Mouse (Mus musculus) midbrain, embryonic 15.5 days (tissue): Measurements from ENCODE around the gene Nme4. TPM values are rescaled to one million over a fixed set of nuclear protein-coding genes. Genes with fewer than 3 reads are reported as not detected.
A peak's percentile ranks its signal among the peaks of the same experiment; 100 is the strongest.

Source experiments
- ATAC-seq: fragments of 200-750 bp; cut with Nextera tagmentation; replicated peaks from 2 replicates; pipeline ENCODE4 v1.8.0; 2017; ENCODE audit warnings: moderate TSS enrichment
- H3K27ac ChIP-seq: fragments of 300-500 bp; sonication (generic); 2 replicates; pipeline ENCODE4 v1.5.1; 2015; ENCODE audit warnings: mild to moderate bottlenecking, inconsistent platforms
- H3K27me3 ChIP-seq: fragments of 300-500 bp; sonication (generic); replicated peaks from 2 replicates; pipeline ENCODE4 v1.6.1; 2015; ENCODE audit warnings: inconsistent platforms
- H3K36me3 ChIP-seq: fragments of 300-500 bp; sonication (generic); replicated peaks from 2 replicates; pipeline ENCODE4 v1.6.1; 2015; ENCODE audit warnings: inconsistent platforms
- H3K4me1 ChIP-seq: fragments of 300-500 bp; sonication (generic); 2 replicates; pipeline ENCODE4 v1.6.1; 2015; ENCODE audit warnings: inconsistent platforms
- H3K4me2 ChIP-seq: fragments of 300-500 bp; sonication (generic); 2 replicates; pipeline ENCODE4 v1.6.1; 2015; ENCODE audit warnings: inconsistent platforms, mild to moderate bottlenecking, moderate library complexity
- H3K4me3 ChIP-seq: fragments of 300-500 bp; sonication (generic); 2 replicates; pipeline ENCODE4 v1.5.1; 2015; ENCODE audit warnings: mild to moderate bottlenecking, inconsistent platforms
- H3K9ac ChIP-seq: fragments of 300-500 bp; sonication (generic); 2 replicates; pipeline ENCODE4 v1.6.1; 2015; ENCODE audit warnings: mild to moderate bottlenecking, inconsistent platforms
- H3K9me3 ChIP-seq: fragments of 300-500 bp; sonication (generic); 2 replicates; pipeline ENCODE4 v1.6.1; 2016; ENCODE audit warnings: inconsistent platforms
- WGBS: fragments of 180-500 bp; shearing (Covaris S2); methylation state at CpG from one replicate; pipeline ENCODE4 v1.1.7; 2015; ENCODE audit warnings: mixed read lengths; 5-methylcytosine and 5-hydroxymethylcytosine counted together
- polyA plus RNA-seq: library from polyadenylated mRNA; unstranded; fragments of >200 nt; fragmentation: Nextera tagmentation; extraction: Ambion mirVana; gene quantifications from 2 replicates; pipeline ENCODE4 v1.2.1, GENCODE M21; 2015

The Nme4 gene
- polyA plus RNA-seq, 1 experiment from 2014 or later: 24.7 TPM

DNA sequence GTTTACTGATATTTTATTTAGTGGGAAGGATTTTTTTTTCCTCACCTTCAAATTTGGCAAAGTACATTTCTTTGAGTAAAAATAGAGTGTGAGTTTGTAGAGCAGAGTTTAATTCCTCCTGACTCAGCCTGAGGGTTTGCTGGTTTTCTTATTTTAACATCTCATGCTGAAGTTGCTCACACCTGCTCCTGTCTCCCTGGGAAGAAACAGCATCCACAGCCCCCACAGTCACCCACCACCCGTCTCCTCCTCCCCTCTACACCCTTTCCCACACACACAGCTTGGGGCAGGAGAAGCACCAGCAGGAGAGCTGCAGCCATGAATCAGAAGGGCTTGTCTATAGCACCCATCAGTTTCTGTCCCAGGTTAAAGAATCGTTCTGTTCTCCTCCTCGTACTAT, 20.2 kb downstream of the Nme4 start:
- Histone ChIP-seq H3K27ac (no peak overlapping the region), H3K36me3 (no peaks in the 10 kb centered on the region), H3K9me3 (no peaks in the 10 kb centered on the region), H3K4me3 (no peak overlapping the region), H3K4me2 (no peak overlapping the region), H3K27me3 (0 out of 2 replicates have a peak, but pooled peaks cover 3% of the 10 kb centered on the region), H3K4me1 (no peaks in the 10 kb centered on the region), H3K9ac (no peak overlapping the region)
- WGBS: 74% methylated on average over 3 of the region's 3 CpGs
- no peak for ATAC-seq

DNA sequence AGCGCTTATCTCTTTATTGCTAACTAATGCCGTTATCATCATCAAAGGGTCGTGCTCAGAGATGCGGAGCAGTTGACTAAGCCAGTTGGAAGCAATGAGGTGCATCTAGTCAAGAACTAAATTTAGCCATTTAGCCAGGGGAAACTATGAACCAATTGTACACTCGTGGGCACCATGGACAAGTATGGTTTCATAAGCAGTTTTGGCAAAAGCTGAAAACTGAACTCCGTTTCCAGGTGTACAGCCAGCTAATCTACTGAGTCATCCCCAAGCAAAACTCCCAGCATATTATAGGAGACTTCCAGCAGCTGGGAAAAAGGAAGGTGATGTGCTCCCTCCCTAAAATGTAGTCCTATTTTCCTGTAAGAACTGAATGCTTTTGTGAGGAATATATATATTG, 25.3 kb downstream of the Nme4 start:
- ATAC-seq: no peak
- H3K36me3 ChIP-seq: no peaks in the 10 kb centered on the region
- H3K4me2 ChIP-seq: peak overlapping the region; percentile 98
- H3K4me3 ChIP-seq: peak overlapping the region; percentile 83
- WGBS: 38% methylated on average over 6 of the region's 6 CpGs
- peaks cover 30% of the 10 kb centered on the region for H3K4me1 ChIP-seq
- H3K27ac ChIP-seq: no peak overlapping the region
- H3K9ac ChIP-seq: peak overlapping the region; percentile 93; the same call in 1 of the 2 replicates
- 0 out of 2 replicates have a peak, but pooled peaks cover 3% of the 10 kb centered on the region for H3K27me3 ChIP-seq
- no peaks in the 10 kb centered on the region for H3K9me3 ChIP-seq

DNA sequence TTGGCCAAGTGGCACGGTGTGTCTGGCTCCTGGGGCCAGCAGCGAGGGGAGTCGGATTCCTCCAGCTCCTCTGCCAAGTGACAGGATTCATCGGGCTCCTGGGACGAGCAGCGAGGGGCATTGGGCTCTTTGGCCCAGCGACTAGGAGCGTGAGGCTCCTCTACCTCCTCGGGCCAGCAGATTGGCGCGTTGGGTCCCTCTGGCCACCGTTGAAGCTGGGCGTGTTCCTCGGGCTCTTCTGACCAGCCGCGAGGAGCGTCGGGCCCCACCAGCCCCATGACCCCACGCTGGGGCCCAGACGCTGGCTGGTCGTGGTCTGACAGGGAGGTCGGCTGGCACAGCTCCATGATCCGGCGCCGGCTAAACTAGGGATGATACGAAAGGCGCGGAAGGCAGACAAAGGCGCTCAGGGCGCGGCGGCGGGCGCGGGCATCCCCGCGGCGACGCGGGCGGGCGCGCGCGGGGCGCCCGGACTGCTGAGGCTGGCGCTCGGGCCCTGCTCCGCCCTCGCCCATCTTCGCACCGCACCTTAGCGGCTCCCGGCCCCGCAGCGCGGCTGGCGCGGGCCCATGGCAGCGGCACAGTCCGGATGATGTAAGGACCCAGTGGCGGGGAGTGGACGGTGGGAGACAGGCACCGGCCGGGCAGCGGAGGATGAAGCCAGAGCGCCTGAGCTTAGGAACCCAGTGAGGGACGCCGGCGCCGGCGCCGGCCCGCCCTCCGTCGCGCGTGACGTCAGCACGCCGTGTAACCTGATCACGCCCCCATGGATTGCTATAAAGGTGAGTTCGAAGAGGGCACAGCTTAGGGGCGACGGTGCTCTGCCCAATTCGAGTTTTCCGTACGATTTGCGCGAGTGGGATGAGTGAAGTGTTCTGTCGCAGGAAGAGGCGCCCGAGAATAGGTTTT, 26.3 kb downstream of the Nme4 start, which contains the start of gene Rab11fip3:
Gene Rab11fip3, minus strand, starts transcription at position 725 of the 909 bp plus-strand sequence.
- Histone ChIP-seq H3K4me1 (peaks cover 41% of the 10 kb centered on the region), H3K9me3 (no peaks in the 10 kb centered on the region)

GRCm38 (mm10) chr17:26068024-26068830, 27.2 kb downstream of the Nme4 start:
- peak overlapping the region; percentile 91 for H3K27ac ChIP-seq
- WGBS: 1% methylated on average over 44 of the region's 44 CpGs
- no peaks in the 10 kb centered on the region for H3K9me3 ChIP-seq
- peak overlapping the region; percentile 83 for H3K4me3 ChIP-seq
- H3K27me3 ChIP-seq: 0 out of 2 replicates have a peak, but pooled peaks cover 3% of the 10 kb centered on the region
- H3K4me1 ChIP-seq: peaks cover 50% of the 10 kb centered on the region
- 0 out of 2 replicates have a peak, but pooled peaks cover 2% of the 10 kb centered on the region for H3K36me3 ChIP-seq
- ATAC-seq: peak; percentile 48; the same call in 1 of the 2 replicates
- peak overlapping the region; percentile 98 for H3K4me2 ChIP-seq
- peak overlapping the region; percentile 93 for H3K9ac ChIP-seq

More for the DNA sequence above, 26.3 kb downstream of the Nme4 start, which contains the start of gene Rab11fip3:
- H3K9ac ChIP-seq: peak within 1 kb of the TSS; percentile 93
- no peaks in the 10 kb centered on the region for H3K36me3 ChIP-seq
- peak within 1 kb of the TSS; percentile 91 for H3K27ac ChIP-seq
- H3K4me2 ChIP-seq: peak within 1 kb of the TSS; percentile 98
- peak within 1 kb of the TSS; percentile 83 for H3K4me3 ChIP-seq
- H3K27me3 ChIP-seq: 0 out of 2 replicates have a peak, but pooled peaks cover 3% of the 10 kb centered on the region
- under 1% methylated on average over 94 of the region's 94 CpGs for whole genome bisulfite sequencing
- peak; percentile 94 for ATAC-seq

DNA sequence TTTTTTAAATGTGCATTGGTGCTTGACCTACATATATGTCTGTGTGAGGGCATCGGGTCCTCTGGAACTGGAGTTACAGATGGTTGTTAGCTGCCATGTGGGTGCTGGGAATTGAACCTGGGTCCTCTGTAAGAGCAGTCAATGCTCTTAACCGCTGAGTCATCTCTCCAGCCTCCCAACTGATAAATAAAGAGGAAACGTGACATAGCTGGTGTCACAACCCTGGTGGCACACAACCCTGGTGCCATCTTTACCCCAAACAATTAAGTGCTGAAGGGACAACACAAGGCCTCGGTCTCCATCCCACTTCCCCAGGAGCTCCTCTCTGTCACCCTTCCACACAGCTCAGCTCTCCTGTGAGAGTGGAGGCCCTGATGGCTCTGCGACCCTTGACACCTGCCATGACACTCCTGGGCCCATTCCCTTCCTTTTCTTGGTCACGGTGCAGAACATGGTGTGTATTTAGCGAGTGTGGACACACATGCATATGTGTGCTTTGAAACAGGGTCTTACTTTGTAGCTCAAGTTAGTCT, 28.8 kb downstream of the Nme4 start:
- peaks cover 65% of the 10 kb centered on the region for H3K4me1 ChIP-seq
- H3K9me3 ChIP-seq: no peaks in the 10 kb centered on the region
- peak overlapping the region; percentile 83 for H3K4me3 ChIP-seq
- 90% methylated on average over 7 of the region's 7 CpGs for WGBS
- 0 out of 2 replicates have a peak, but pooled peaks cover 3% of the 10 kb centered on the region for H3K27me3 ChIP-seq
- peak overlapping the region; percentile 93 for H3K9ac ChIP-seq
- peaks cover 9% of the 10 kb centered on the region; the same call in 1 of the 2 replicates for H3K36me3 ChIP-seq
- peak overlapping the region; percentile 98 for H3K4me2 ChIP-seq
- no peak for ATAC-seq
- H3K27ac ChIP-seq: no peak overlapping the region

DNA sequence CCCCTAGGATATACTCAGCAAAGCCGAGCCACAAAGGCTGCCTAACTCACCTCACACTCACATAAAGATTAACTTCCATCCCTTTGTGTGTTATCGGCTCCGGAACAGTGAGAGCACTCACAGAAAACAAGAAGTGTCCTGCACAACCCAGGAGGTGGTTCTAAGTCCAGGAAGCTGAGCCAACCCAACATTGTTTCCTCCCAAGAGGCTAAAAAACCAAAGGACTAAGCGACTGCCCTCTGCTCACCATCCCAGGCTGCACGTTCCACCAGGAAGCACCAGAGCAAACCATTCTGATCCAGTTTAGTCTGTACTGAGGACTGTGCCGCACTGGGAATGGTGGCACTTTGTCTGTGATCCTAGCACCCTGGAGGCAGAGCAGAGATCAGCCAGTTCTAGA, 30.5 kb downstream of the Nme4 start:
- H3K27me3 ChIP-seq: no peaks in the 10 kb centered on the region
- no peak for ATAC-seq
- H3K4me1 ChIP-seq: peaks cover 69% of the 10 kb centered on the region
- no peak overlapping the region for H3K27ac ChIP-seq
- WGBS: 70% methylated on average over 6 of the region's 6 CpGs
- no peaks in the 10 kb centered on the region for H3K9me3 ChIP-seq
- H3K9ac ChIP-seq: no peak overlapping the region
- peak overlapping the region; percentile 98 for H3K4me2 ChIP-seq
- 0 out of 2 replicates have a peak overlapping the region, but pooled peaks have one; percentile 0 for H3K4me3 ChIP-seq
- H3K36me3 ChIP-seq: peaks cover 9% of the 10 kb centered on the region; the same call in 1 of the 2 replicates

GRCm38 (mm10) chr17:26057787-26058567, 37.4 kb downstream of the Nme4 start:
- H3K27me3 ChIP-seq: no peaks in the 10 kb centered on the region
- H3K36me3 ChIP-seq: peaks cover 20% of the 10 kb centered on the region
- H3K9ac ChIP-seq: no peak overlapping the region
- H3K27ac ChIP-seq: no peak overlapping the region
- 85% methylated on average over 9 of the region's 9 CpGs for WGBS
- H3K4me2 ChIP-seq: no peak overlapping the region
- no peak for ATAC-seq
- no peak overlapping the region for H3K4me3 ChIP-seq
- no peaks in the 10 kb centered on the region for H3K9me3 ChIP-seq
- peaks cover 21% of the 10 kb centered on the region for H3K4me1 ChIP-seq

GRCm38 (mm10) chr17:26057278-26057677, 38.1 kb downstream of the Nme4 start:
- Histone ChIP-seq H3K9me3 (no peaks in the 10 kb centered on the region), H3K9ac (no peak overlapping the region; the same call in 1 of the 2 replicates), H3K4me2 (no peak overlapping the region), H3K36me3 (peaks cover 15% of the 10 kb centered on the region), H3K4me3 (no peak overlapping the region), H3K27ac (no peak overlapping the region), H3K4me1 (peaks cover 14% of the 10 kb centered on the region), H3K27me3 (no peaks in the 10 kb centered on the region)
- WGBS: 91% methylated on average over 8 of the region's 8 CpGs
- no peak for ATAC-seq

- H3K27me3 ChIP-seq: no peaks in the 10 kb centered on the region
- H3K9me3 ChIP-seq: no peaks in the 10 kb centered on the region
- ATAC-seq: no peak
- no peak overlapping the region for H3K27ac ChIP-seq
- peaks cover 13% of the 10 kb centered on the region; the same call in 1 of the 2 replicates for H3K36me3 ChIP-seq
- H3K4me1 ChIP-seq: peaks cover 2% of the 10 kb centered on the region; the same call in 1 of the 2 replicates
- no peak overlapping the region for H3K9ac ChIP-seq
- no peak overlapping the region for H3K4me3 ChIP-seq
- 48% methylated on average over 6 of the region's 6 CpGs for WGBS
- no peak overlapping the region for H3K4me2 ChIP-seq
These were observed 40.2 kb downstream of the Nme4 start for GRCm38 (mm10) chr17:26055164-26055563.

GRCm38 (mm10) chr17:26054133-26054845, 41.1 kb downstream of the Nme4 start:
- H3K9me3 ChIP-seq: no peaks in the 10 kb centered on the region
- H3K9ac ChIP-seq: no peak overlapping the region
- 76% methylated on average over 17 of the region's 17 CpGs for whole genome bisulfite sequencing
- no peak overlapping the region for H3K4me3 ChIP-seq
- peaks cover 11% of the 10 kb centered on the region; the same call in 1 of the 2 replicates for H3K36me3 ChIP-seq
- H3K4me2 ChIP-seq: no peak overlapping the region
- ATAC-seq: no peak
- no peaks in the 10 kb centered on the region for H3K27me3 ChIP-seq
- H3K4me1 ChIP-seq: no peaks in the 10 kb centered on the region
- no peak overlapping the region for H3K27ac ChIP-seq
